Mouse (Mus musculus) gastrocnemius, adult 8-10 months (tissue): Measurements from ENCODE around the gene Prmt7. TPM values are rescaled to one million over a fixed set of nuclear protein-coding genes. Genes with fewer than 3 reads are reported as not detected.

Source experiments
- DNase-seq, 2 experiments: peaks; one replicate each; pipeline ENCODE4 v3.0.0; 2022; ENCODE audit warnings: low spot score in 2 of 2
- total RNA-seq, 4 experiments: library from RNA; stranded (reverse); gene quantifications; 2 replicates each; pipeline ENCODE4 v1.2.4; 2022

The Prmt7 gene
- total RNA-seq, 4 experiments from 2014 or later: 31.1 to 36.8 (median 34.2) TPM

DNA sequence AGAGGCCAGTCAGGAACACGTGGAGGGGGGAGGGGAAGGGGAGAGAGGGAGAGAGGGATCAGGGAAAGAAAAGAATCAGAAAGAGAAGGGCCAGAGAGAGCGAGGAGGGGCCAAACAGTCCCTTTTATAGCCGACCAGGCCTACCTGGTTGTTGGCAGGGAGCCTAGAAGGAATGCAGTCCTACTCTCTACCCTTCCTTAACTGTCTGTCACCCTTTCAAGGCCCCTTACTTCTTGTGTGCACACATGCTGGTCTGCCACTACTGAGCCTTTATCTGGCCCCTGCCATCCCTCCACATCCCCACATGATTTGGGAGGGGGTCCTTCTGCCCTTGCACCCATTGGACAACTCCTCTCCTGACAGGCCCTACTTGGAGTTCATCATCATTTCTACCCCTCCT, 78.0 kb downstream of the Prmt7 start:
- DNase-seq: no peak

DNA sequence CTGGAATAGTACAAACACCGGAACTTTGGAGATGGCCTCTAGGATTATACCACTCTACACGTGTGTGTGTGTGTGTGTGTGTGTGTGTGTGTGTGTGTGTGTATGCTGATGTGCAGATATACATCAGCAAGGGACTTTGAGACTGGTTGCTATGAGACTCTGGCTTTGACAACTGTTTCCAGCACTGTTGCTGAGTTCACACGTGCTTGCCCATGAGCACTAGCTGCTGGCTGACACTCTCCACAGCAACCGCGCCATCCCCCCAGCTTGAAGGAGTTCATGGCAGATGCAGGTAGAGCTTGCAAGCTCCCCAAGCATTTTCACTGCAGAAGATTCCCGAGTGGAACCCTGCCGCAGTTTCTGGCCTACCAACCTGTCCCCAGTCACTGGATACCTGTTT, 78.7 kb downstream of the Prmt7 start:
- DNase-seq: no peak

DNA sequence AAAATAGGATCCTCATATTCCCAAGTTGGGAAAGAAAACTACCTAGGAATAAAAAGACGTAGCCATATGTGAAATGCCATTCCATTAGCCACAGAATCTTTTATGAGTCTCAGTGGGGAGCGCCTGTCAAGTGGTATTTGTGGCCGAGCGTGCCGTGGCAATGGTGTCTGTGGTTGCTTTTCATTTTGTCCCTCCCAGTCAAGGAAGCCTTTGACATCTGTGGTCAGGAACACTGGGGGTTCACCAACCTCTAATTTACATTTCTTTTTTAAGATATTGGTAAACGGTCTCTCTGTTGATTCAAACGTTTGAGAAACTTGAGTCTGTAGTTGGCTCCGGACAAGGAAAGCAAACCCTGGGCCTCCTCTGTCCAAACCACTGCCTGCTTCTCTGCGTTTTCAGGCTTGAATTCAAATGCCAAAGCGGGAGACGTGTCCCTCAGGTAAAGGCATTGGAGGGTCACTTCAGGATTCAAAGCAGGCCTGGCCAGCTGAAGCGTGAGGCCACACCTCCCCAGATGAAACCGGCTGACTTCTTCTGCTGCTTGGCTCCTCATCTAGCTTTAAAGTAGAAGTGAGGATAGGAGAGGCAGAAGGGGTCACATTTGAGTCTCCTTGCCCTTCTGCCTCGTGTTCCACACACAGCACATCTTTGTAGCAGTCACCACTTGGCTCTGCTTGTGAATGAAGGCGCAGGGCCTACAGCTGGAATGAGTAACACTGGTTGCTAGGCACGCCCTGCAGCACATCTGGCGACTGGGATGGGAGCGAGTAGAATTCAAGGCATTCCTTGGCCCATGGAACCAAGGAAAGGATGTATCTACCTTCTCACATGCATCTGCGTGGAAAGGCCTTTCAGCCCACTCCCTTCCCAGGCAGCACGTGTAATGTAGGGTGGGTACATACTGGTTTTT, 82.0 kb downstream of the Prmt7 start:
- DNase-seq: peak in 1 of 2 experiments; percentile 8

DNA sequence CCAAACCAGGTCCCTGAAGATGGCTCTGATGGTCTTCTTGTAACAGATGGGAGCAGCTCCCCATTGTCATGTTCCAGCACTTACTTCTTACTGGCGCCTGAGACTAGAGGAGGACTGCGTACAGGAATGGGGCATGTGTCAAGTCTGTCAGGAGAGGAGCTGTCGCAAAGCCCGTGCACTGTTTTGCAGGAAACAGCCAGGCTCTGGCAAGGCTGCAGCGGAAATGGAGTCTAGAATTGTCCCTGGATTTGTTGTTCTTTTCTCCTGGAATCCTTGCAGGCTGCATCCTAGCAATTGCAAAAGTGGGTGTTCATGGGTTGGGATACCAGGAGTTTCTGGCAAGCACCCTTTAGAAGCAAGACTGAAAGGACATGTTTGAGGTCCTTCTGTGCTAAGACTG, 87.5 kb downstream of the Prmt7 start:
- DNase-seq: peak in 1 of 2 experiments; percentile 30

DNA sequence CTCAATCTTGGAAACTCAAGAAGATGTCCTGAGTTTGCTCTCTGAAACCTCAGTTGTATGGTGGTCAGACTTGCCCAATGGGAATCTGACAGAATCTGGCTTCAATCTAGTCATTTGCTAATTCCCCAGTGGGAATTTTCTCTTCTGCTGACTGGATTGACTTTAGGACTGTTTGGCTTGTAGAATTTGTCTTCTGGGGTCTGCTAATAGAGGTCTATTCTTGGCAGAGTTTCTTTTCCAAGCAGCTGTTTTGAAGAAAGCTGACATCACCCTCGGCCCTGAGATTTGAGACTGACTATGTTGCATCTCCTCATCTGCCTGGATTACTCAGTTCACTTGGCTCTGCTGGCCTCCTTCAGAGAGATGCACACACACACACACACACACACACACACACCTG, 88.1 kb downstream of the Prmt7 start:
- peak in 1 of 2 experiments; percentile 6 for DNase-seq

DNA sequence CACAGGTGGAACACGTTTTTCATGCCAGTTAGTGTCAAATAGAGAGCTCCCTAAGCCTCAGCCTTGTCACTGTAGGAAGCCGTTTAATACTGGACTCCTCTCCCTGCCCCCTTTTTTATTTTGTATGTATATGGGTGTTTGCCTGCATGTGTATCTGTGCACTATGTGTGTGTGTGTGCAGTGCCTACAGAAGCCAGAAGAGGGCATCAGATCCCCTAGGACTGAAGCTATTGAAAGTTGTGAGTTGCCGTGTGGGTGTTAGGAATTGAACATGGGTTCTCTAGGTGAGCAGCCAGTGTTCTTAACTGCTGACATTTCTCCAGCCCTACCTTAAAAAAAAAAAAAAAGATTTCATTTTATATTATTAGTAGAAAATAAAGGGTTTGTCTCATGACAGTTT, 89.0 kb downstream of the Prmt7 start:
- no peak for DNase-seq

DNA sequence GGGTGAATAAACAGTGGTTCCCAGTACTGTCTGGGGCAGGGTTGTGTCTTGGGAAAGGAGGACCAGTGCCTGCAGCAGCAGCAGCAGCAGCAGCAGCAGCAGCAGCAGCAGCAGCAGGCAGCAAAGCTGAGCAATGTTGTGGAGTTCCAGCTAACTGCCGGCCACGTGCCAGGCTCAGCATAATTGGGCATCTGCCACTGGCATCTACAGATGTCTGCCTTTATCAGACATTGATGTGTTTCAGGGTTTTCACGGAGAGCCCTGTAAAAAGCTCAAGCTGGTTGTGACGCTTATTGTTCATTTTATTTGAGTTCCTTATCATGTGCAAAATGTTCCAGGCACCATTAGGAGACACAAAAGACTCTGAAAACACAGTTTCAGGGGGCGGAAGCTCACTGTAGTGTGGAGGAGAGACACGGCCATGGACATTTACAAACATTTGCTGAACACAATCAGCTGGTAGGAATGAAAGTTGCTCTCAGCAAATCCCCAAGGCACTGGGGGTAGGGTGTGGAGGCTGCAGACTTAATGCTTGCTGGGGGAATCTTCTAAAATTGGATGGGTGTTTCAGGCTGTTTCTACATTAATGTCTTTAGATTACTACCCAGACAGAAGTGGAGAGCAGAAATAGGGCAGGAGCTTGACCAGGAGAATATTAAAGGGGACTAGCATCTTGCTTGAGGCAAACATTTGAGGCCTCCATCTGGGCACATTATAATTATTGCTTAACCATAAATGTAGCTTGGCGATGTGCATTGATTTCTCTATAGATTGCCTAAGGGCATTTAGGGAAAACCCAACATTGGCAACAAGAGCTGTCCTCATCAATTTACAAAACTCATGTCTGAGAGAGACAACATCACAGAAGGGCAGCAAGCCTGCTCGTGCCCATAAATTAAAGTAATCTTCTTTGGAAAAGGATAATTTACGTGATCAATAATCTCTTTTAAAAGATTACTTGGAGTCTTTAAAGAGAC, 90.3 kb downstream of the Prmt7 start:
- no peak for DNase-seq

Other genes starting within 250 kb of the Prmt7 start
- gene Slc12a4, start 244.8 kb upstream of the Prmt7 start, total RNA-seq: 10 to 100 TPM; 11.8 to 12.7 (median 12.0) TPM
- gene Dpep3, start 231.5 kb upstream of the Prmt7 start, total RNA-seq: not detected
- gene Dus2, start 219.6 kb upstream of the Prmt7 start, total RNA-seq: 10 to 100 TPM; 10.3 to 12.7 (median 10.8) TPM
- not detected for gene Dpep2nb, start 205.0 kb upstream of the Prmt7 start, total RNA-seq
- gene Ddx28, start 199.1 kb upstream of the Prmt7 start, total RNA-seq: 10 to 100 TPM; 11.2 to 13.1 (median 11.7) TPM
- gene Nfatc3, start 152.1 kb upstream of the Prmt7 start, total RNA-seq: 10 to 100 TPM; 23.6 to 30.5 (median 25.5) TPM
- not detected for gene Esrp2, start 74.0 kb upstream of the Prmt7 start, total RNA-seq
- gene Pla2g15, start 60.5 kb upstream of the Prmt7 start, total RNA-seq: 1 to 10 TPM; 3.3 to 5.6 (median 4.0) TPM
- gene Slc7a6, start 42.1 kb upstream of the Prmt7 start, total RNA-seq: 10 to 100 TPM in 2 of 4 experiments, 1 to 10 TPM in 2; 7.2 to 11.4 (median 9.3) TPM
- gene Slc7a6os, start within 50 bp of the Prmt7 start, total RNA-seq: 1 to 10 TPM; 7.1 to 9.8 (median 8.1) TPM
- gene Smpd3, start 127.1 kb downstream of the Prmt7 start, total RNA-seq: 1 to 10 TPM in 1 of 4 experiments, under 1 TPM in 3; 0.53 to 1.0 (median 0.74) TPM
- 1 to 10 TPM in 2 of 4 experiments, under 1 TPM in 2; 0.63 to 1.1 (median 0.87) TPM for gene Zfp90, start 204.4 kb downstream of the Prmt7 start, total RNA-seq